Mouse (Mus musculus): ENCODE measurements around the gene Lipi.

GRCm38 (mm10) chr16:75496568-75496967 is 89.3 kb downstream of the Lipi start:
- TF ChIP-seq EP300 (IDR thresholded peaks at IDR 0.05; ENCODE audit: low read depth) (no peak), CTCF (IDR thresholded peaks at IDR 0.05; ENCODE audit: low read depth) (no peak)

Data from liver, embryonic 14.5 days (tissue).